Mouse (Mus musculus) gonadal fat pad, adult 2 months (tissue): ENCODE data around the gene Zdbf2. TPM values are rescaled to one million over a fixed set of nuclear protein-coding genes. Genes with fewer than 3 reads are reported as not detected.
"Not testable (repeated sequence)": the region's sequence is repeated elsewhere in the genome, so short reads cannot be mapped to it uniquely, and the experiment has no call there.

ENCODE experiments used
- DNase-seq: peaks from one replicate; pipeline ENCODE4 v3.0.0-alpha.2; 2012; ENCODE audit warnings: low read depth
- polyA plus RNA-seq: library from polyadenylated mRNA; depleted of rRNA; stranded (reverse); fragments of >200 nt; gene quantifications from 2 replicates; pipeline ENCODE4 v1.2.3, GENCODE M21; 2012; rRNA removed

Zdbf2 gene
- polyA plus RNA-seq, 1 experiment: 0.14 TPM

DNA sequence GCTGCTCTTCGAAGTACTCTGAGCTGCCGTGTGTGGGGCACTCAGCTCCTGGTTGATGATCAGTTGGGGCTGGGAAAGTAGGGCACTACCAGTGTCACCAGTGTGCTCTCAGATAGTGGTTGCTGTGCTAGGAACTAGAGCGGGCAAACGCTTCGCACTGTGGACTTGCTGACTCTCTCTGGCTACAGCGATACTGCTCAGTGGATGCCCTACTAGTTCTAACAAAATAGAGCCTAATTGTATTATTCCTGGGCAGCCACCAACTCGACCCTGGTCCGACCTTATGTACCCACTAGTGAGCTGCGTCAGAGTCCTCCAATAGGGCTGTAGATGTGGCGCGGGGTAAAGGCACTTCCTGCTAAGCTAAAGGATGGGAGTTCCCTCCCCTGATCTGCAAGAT is 9.4 kb upstream of the Zdbf2 start:
- DNase-seq: no peak

- DNase-seq: no peak
Observed at GRCm38 (mm10) chr1:63265461-63265860, 7.6 kb upstream of the Zdbf2 start.

- DNase-seq: no peak
Observed at GRCm38 (mm10) chr1:63266121-63266520, 6.9 kb upstream of the Zdbf2 start.

GRCm38 (mm10) chr1:63266716-63267115 is 6.3 kb upstream of the Zdbf2 start:
- DNase-seq: no peak

DNA sequence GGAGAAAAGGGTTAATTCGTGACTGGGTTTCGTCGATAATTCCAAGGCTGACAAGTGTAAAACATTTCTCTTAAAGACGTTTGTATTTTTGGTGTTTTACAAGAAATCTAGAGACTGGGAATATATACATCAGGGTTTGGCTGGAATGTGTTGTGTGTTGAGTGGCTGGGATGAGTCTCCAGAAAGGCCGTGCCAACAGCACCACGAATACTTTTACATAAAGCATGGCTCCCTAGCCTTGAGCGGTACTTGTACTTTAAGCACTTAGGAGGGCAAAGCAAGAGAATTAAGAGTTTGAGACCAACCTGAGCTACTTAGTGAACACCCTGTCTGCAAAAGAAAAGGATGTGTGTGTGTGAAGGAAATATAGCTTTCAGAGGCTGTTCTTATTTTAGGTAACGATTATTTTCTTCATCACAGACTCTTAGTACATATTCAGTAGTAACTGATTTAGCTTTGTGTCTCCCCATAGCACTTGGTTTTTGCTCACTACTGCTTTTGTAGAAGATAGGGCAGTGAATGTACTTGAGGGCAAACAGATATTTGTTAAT is 865 bp upstream of the Zdbf2 start:
- DNase-seq: no peak

DNA sequence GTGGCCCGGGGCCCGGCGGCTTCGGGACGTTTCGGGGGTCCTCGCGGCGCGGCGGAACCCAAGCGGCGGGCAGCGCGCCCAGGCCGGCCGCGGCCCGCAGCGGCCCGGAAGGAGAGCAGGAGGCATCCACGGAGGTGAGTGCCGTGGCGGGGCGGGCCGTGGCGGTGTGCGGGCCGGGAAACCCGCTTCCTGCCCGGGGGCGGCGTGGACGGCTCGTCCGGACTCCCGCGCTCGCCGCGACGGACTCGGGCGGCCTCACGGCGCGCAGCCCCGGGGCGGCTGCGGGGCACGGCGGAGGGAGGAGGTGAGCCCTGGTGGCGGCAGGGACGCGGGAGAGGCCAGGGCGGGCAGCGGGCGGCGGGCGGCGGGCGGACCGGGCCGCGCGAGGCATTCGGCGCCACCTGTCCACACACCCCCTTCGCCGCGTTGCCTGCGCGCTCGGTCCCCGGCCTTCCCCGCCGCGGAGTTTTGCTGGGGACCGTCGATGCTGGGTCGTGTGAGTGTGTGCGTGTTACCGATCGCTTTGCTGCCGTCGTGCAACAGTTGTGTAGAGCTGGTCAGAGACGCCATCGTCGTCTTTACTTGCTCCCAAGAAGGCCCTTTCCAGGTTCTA is 380 bp downstream of the Zdbf2 start:
- no peak for DNase-seq

- DNase-seq: no peak
Observed at GRCm38 (mm10) chr1:63274046-63274730, 1.1 kb downstream of the Zdbf2 start.

DNA sequence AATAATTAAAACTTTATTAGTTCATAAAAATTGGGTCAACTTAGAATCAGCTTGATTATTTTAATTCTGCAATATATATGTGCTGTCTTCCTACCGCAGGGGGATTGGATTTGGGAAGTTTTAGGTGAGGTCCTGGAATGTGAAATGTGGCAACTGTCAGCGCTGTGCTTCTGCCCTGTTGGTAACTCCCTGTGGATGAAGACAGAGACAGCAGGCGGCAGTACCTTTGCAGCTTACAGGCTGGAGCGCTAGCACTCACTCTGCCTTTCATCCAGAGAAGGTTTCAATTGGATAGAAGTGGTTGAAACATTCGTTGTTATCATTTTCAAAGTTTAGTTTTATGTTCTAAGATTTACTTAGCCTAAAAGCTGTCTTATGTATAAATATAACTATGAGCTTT is 5.0 kb downstream of the Zdbf2 start:
- DNase-seq: no peak

- DNase-seq: no peak
Observed at GRCm38 (mm10) chr1:63293965-63294364, 20.9 kb downstream of the Zdbf2 start.

- DNase-seq: no peak
Observed at GRCm38 (mm10) chr1:63309661-63310060, 36.6 kb downstream of the Zdbf2 start.

DNA sequence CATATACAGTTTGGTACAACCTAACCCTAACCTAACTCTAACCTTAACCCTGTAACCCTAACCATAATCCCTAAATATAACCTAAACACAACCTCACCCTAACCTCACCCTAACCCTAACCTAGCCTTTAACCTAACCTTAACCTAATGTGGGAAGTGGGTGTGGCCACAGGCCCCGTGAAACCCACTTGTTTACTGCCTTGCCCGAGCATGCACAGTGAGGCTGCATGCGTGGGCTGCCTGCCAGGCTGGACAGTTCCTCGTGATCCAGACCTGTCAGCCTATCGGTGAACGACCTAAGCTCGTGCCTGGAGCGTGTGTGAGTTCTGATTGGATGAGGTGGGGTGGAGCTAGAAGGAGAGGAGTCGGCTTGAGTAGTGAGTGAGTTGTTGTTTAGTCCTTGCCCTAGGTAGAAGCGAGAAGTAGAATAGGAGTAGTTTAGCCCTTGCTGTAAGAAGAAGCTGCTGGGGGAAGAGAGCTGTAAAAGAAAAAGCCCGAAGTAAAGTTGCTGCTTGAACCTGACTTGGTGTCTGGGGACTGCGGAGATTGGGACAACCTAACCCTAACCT is 50.6 kb downstream of the Zdbf2 start:
- not testable (repeated sequence) for DNase-seq

Other genes starting within 250 kb of the Zdbf2 start
- 7.9 and 9.1 TPM in 2 replicates for gene Ino80d, start 158.6 kb upstream of the Zdbf2 start, polyA plus RNA-seq
- 360 and 598 TPM in 2 replicates for gene Eef1b2, start 96.4 kb upstream of the Zdbf2 start, polyA plus RNA-seq
- gene Ndufs1, start 96.4 kb upstream of the Zdbf2 start, polyA plus RNA-seq: 39.1 and 49.5 TPM in 2 replicates
- gene Gpr1, start 58.7 kb upstream of the Zdbf2 start, polyA plus RNA-seq: 0.96 and 1.0 TPM in 2 replicates
- 12.9 and 21.5 TPM in 2 replicates for gene Adam23, start 172.6 kb downstream of the Zdbf2 start, polyA plus RNA-seq